Mouse (Mus musculus) midbrain, embryonic 14.5 days (tissue): ENCODE measurements around the gene Ripply3. TPM values are rescaled to one million over a fixed set of nuclear protein-coding genes. Genes with fewer than 3 reads are reported as not detected.
"Not testable (repeated sequence)": the region's sequence is repeated elsewhere in the genome, so short reads cannot be mapped to it uniquely, and the experiment has no call there.

Experiments used
- ATAC-seq: fragments of 200-750 bp; cut with Nextera tagmentation; 2 replicates; pipeline ENCODE4 v1.8.0; 2017; ENCODE audit warnings: moderate number of reproducible peaks, moderate library complexity; ENCODE audit not compliant: low FRiP score, low TSS enrichment
- DNase-seq: peaks from one replicate; pipeline ENCODE4 v3.0.0-alpha.2; 2015
- H3K27ac ChIP-seq: fragments of 300-500 bp; sonication (generic); replicated peaks from 2 replicates; pipeline ENCODE4 v1.5.1; 2014; ENCODE audit warnings: mild to moderate bottlenecking, low read depth, low read length, moderate library complexity
- H3K27me3 ChIP-seq: fragments of 300-500 bp; sonication (generic); 2 replicates; pipeline ENCODE4 v1.6.1; 2014; ENCODE audit warnings: low read length, control low read depth, mixed read lengths; ENCODE audit not compliant: control insufficient read depth, insufficient read depth
- H3K36me3 ChIP-seq: fragments of 300-500 bp; sonication (generic); 2 replicates; pipeline ENCODE4 v1.6.1; 2014; ENCODE audit warnings: low read length, control low read depth; ENCODE audit not compliant: control insufficient read depth, insufficient read depth
- H3K4me1 ChIP-seq: fragments of 300-500 bp; sonication (generic); 2 replicates; pipeline ENCODE4 v1.6.1; 2014; ENCODE audit warnings: mild to moderate bottlenecking, antibody characterized with exemption, low read length, control low read depth; ENCODE audit not compliant: control insufficient read depth, insufficient read depth
- H3K4me2 ChIP-seq: fragments of 300-500 bp; sonication (generic); 2 replicates; pipeline ENCODE4 v1.6.1; 2014; ENCODE audit warnings: mild to moderate bottlenecking, low read length, moderate library complexity
- H3K4me3 ChIP-seq: fragments of 300-500 bp; sonication (generic); replicated peaks from 2 replicates; pipeline ENCODE4 v1.5.1; 2014; ENCODE audit warnings: low read depth, low read length
- H3K9ac ChIP-seq: fragments of 300-500 bp; sonication (generic); replicated peaks from 2 replicates; pipeline ENCODE4 v1.6.1; 2014; ENCODE audit warnings: mild to moderate bottlenecking, low read length, moderate library complexity
- H3K9me3 ChIP-seq: fragments of 300-500 bp; sonication (generic); 2 replicates; pipeline ENCODE4 v1.6.1; 2016; ENCODE audit warnings: low read length, control low read depth, mixed read lengths; ENCODE audit not compliant: control insufficient read depth
- WGBS: fragments of 180-500 bp; shearing (Covaris S2); extraction: QIAGEN DNeasy Blood & Tissue Kit; methylation state at CpG from one replicate; pipeline ENCODE4 v1.1.7; 2014; 5-methylcytosine and 5-hydroxymethylcytosine counted together
- polyA plus RNA-seq: library from polyadenylated mRNA; unstranded; fragments of >200 nt; fragmentation: Nextera tagmentation; extraction: Ambion mirVana; gene quantifications from 2 replicates; pipeline ENCODE4 v1.2.1, GENCODE M21; 2014

Gene Ripply3
- polyA plus RNA-seq, 1 experiment from 2014 or later: 1.2 TPM

GRCm38 (mm10) chr16:94326008-94326407 is 2.2 kb upstream of the Ripply3 start:
- Histone ChIP-seq H3K9me3 (no peaks in the 10 kb centered on the region), H3K9ac (no peak overlapping the region), H3K4me1 (peaks cover 20% of the 10 kb centered on the region), H3K4me3 (no peak overlapping the region), H3K27ac (no peak overlapping the region), H3K36me3 (no peaks in the 10 kb centered on the region), H3K4me2 (no peak overlapping the region), H3K27me3 (peaks cover 13% of the 10 kb centered on the region)
- no peak for DNase-seq
- ATAC-seq: no peak
- WGBS: 92% methylated on average over 3 of the region's 3 CpGs

- no peaks in the 10 kb centered on the region for H3K36me3 ChIP-seq
- H3K9ac ChIP-seq: no peak overlapping the region
- no peak for ATAC-seq
- DNase-seq: peak; percentile 59
- WGBS: 6% methylated on average over 25 of the region's 25 CpGs
- H3K4me3 ChIP-seq: peak overlapping the region; percentile 35
- no peak overlapping the region for H3K27ac ChIP-seq
- H3K27me3 ChIP-seq: peaks cover 13% of the 10 kb centered on the region
- H3K9me3 ChIP-seq: no peaks in the 10 kb centered on the region
- H3K4me1 ChIP-seq: peaks cover 20% of the 10 kb centered on the region
- peak overlapping the region; percentile 63 for H3K4me2 ChIP-seq
Measured at GRCm38 (mm10) chr16:94328881-94329867, 954 bp downstream of the Ripply3 start.

GRCm38 (mm10) chr16:94330429-94330828 is 2.2 kb downstream of the Ripply3 start:
- H3K9ac ChIP-seq: no peak overlapping the region
- H3K4me2 ChIP-seq: no peak overlapping the region
- DNase-seq (peak; percentile 17), ATAC-seq (no peak)
- H3K36me3 ChIP-seq: no peaks in the 10 kb centered on the region
- no peak overlapping the region for H3K27ac ChIP-seq
- peaks cover 20% of the 10 kb centered on the region for H3K4me1 ChIP-seq
- 39% methylated on average over 5 of the region's 5 CpGs for WGBS
- no peaks in the 10 kb centered on the region for H3K9me3 ChIP-seq
- peaks cover 13% of the 10 kb centered on the region for H3K27me3 ChIP-seq
- no peak overlapping the region for H3K4me3 ChIP-seq

GRCm38 (mm10) chr16:94331233-94331885 is 3.1 kb downstream of the Ripply3 start:
- peaks cover 13% of the 10 kb centered on the region for H3K27me3 ChIP-seq
- 83% methylated on average over 9 of the region's 9 CpGs for WGBS

GRCm38 (mm10) chr16:94331886-94332252 is 3.6 kb downstream of the Ripply3 start:
- Histone ChIP-seq H3K9ac (no peak overlapping the region), H3K27ac (no peak overlapping the region), H3K27me3 (peaks cover 13% of the 10 kb centered on the region), H3K4me1 (peaks cover 20% of the 10 kb centered on the region), H3K36me3 (no peaks in the 10 kb centered on the region), H3K4me3 (no peak overlapping the region), H3K4me2 (no peak overlapping the region), H3K9me3 (no peaks in the 10 kb centered on the region)
- ATAC-seq (no peak), DNase-seq (peak; percentile 43)
- WGBS: 66% methylated on average over 5 of the region's 5 CpGs

More at GRCm38 (mm10) chr16:94331233-94331885, 3.1 kb downstream of the Ripply3 start:
- Histone ChIP-seq H3K27ac (no peak overlapping the region), H3K9me3 (no peaks in the 10 kb centered on the region), H3K4me3 (no peak overlapping the region), H3K36me3 (no peaks in the 10 kb centered on the region), H3K4me2 (no peak overlapping the region), H3K9ac (no peak overlapping the region), H3K4me1 (peaks cover 20% of the 10 kb centered on the region)
- ATAC-seq (no peak), DNase-seq (no peak)

GRCm38 (mm10) chr16:94335656-94336055 is 7.4 kb downstream of the Ripply3 start:
- H3K4me1 ChIP-seq: no peaks in the 10 kb centered on the region
- H3K9me3 ChIP-seq: no peaks in the 10 kb centered on the region
- H3K27ac ChIP-seq: no peak overlapping the region
- no peaks in the 10 kb centered on the region for H3K27me3 ChIP-seq
- H3K9ac ChIP-seq: no peak overlapping the region
- DNase-seq (no peak), ATAC-seq (no peak)
- 45% methylated on average over 5 of the region's 5 CpGs for WGBS
- H3K4me2 ChIP-seq: no peak overlapping the region
- no peak overlapping the region for H3K4me3 ChIP-seq
- H3K36me3 ChIP-seq: no peaks in the 10 kb centered on the region

- H3K36me3 ChIP-seq, H3K4me3 ChIP-seq, DNase-seq, H3K4me1 ChIP-seq, H3K9ac ChIP-seq, H3K27ac ChIP-seq, H3K27me3 ChIP-seq, H3K4me2 ChIP-seq, H3K9me3 ChIP-seq, ATAC-seq: not testable (repeated sequence)
- 93% methylated on average over 19 of the region's 22 CpGs for WGBS
Measured at GRCm38 (mm10) chr16:94339164-94340160, 11.2 kb downstream of the Ripply3 start.

- H3K4me1 ChIP-seq: no peaks in the 10 kb centered on the region
- DNase-seq: no peak
- no peak overlapping the region for H3K27ac ChIP-seq
- no peak overlapping the region for H3K9ac ChIP-seq
- no peak for ATAC-seq
- no peaks in the 10 kb centered on the region for H3K27me3 ChIP-seq
- H3K4me2 ChIP-seq: no peak overlapping the region
- no peaks in the 10 kb centered on the region for H3K36me3 ChIP-seq
- H3K9me3 ChIP-seq: no peaks in the 10 kb centered on the region
- no peak overlapping the region for H3K4me3 ChIP-seq
- WGBS: 91% methylated on average over 1 of the region's 1 CpGs
Measured at GRCm38 (mm10) chr16:94345733-94346132, 17.5 kb downstream of the Ripply3 start.
